Mouse (Mus musculus): ENCODE data around the gene Pcdh7. TPM values are rescaled to one million over a fixed set of nuclear protein-coding genes. Genes with fewer than 3 reads are reported as not detected.

Pcdh7 gene
- polyA plus RNA-seq, 1 experiment from 2014 or later = 28.1 TPM

DNA sequence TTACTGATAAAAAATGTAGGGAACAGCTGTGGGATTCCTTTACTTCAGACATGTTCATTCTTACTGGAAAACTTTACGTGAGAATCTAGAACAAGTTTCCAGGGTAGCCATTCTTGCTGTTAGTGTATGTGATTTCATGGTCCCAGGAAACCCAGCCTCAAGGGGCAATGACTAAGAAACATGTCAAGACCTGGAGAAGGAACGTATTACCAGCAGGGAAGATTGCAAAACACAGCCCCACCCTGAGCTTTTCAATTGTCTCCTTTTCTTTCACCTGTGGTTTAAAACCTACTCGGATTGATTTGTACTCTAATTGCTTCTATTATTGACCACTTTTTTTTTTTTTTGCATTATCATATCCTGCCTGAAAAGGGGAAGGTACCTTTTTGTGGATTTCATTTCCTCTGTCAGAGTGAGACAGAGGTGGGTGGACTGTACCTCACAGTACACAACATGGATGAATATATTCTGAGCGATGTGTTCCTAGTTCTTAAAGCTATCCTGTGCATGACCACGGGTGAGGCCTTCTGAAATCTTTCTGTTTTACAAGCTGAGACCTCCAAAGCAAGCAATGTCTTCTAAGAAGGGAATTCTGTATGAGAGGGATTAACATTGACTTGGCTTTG lies 98.3 kb downstream of the Pcdh7 start:
- Histone ChIP-seq H3K36me3 (replicated peaks) (no peaks in the 10 kb centered on the region), H3K27me3 (replicated peaks) (no peaks in the 10 kb centered on the region), H3K27ac (no peak overlapping the region), H3K9ac (no peak overlapping the region), H3K4me1 (0 out of 2 replicates have a peak, but pooled peaks cover 4% of the 10 kb centered on the region), H3K9me3 (no peaks in the 10 kb centered on the region), H3K4me2 (no peak overlapping the region), H3K4me3 (no peak overlapping the region)
- WGBS = 75% methylated on average over 5 of the region's 5 CpGs
- no peak for ATAC-seq (replicated peaks)

DNA sequence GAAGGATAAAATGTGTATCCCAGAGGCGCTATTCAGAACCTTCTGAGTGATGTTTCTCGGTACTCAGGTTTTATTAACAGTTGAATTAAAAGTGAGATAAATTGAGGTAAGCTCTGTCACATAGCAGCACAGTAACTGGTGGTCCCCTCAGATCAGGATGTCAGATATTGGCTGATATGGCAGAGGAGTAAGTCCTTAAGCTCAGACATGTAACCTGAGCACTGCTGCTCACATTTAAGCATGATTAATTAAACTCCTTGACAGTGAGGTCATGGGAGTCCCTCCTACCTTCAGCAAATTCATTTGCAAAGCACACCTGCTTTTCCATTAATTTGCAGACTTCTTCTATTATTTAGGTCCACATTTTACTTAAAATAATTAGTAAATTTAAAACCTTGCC lies 102.0 kb downstream of the Pcdh7 start:
- H3K4me1 ChIP-seq = 0 out of 2 replicates have a peak, but pooled peaks cover 4% of the 10 kb centered on the region
- 89% methylated on average over 2 of the region's 2 CpGs for WGBS
- no peak overlapping the region for H3K4me3 ChIP-seq
- H3K4me2 ChIP-seq = no peak overlapping the region
- no peaks in the 10 kb centered on the region for H3K36me3 ChIP-seq (replicated peaks)
- H3K27ac ChIP-seq = no peak overlapping the region
- ATAC-seq (replicated peaks) = no peak
- H3K9ac ChIP-seq = no peak overlapping the region
- H3K9me3 ChIP-seq = no peaks in the 10 kb centered on the region
- H3K27me3 ChIP-seq (replicated peaks) = no peaks in the 10 kb centered on the region

DNA sequence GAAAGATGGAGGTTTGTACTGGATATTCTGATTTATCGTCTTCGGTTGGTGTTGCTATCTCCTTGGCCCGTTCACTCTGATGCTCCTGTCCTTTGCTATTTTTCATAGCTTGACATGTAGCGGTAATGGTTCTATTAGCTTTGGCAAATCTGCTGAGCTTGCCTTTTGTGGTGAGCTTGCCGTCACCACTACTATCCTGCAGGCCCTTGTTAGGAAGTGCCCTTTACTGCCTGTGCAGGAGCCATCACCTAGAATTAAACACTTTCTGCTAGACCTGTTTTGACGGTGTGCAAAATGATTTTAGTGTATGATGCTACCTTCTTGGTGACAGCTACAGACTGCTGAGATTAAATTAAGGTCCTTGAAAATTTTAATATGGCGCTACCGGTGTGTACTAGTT lies 103.3 kb downstream of the Pcdh7 start:
- ATAC-seq (replicated peaks) = no peak
- H3K4me1 ChIP-seq = 0 out of 2 replicates have a peak, but pooled peaks cover 4% of the 10 kb centered on the region

DNA sequence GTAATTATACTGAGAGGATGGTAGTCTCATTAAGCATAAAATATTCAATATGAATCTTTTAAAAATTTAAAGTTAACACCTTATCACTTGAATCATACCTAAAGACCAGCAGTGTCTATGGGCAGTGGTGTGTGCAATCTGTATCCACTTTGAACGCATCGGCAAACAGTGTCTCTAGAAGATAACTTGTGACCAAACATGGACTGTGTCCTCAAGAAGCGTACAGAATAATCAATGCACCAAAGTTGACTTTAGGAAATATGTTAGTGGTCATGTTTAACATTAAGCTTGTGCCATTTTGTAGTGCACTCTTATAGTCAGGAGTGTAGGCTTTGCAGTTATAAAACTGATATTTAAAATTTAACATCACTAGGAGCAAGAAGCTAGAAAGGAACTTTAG lies 110.7 kb downstream of the Pcdh7 start:
- no peak overlapping the region for H3K27ac ChIP-seq
- no peaks in the 10 kb centered on the region for H3K4me1 ChIP-seq
- no peak overlapping the region for H3K4me2 ChIP-seq
- H3K9ac ChIP-seq = no peak overlapping the region
- 96% methylated on average over 3 of the region's 3 CpGs for WGBS
- H3K4me3 ChIP-seq = no peak overlapping the region
- no peaks in the 10 kb centered on the region for H3K36me3 ChIP-seq (replicated peaks)
- H3K9me3 ChIP-seq = no peaks in the 10 kb centered on the region
- ATAC-seq (replicated peaks) = no peak
- H3K27me3 ChIP-seq (replicated peaks) = no peaks in the 10 kb centered on the region

More for the DNA sequence above, 103.3 kb downstream of the Pcdh7 start:
- H3K4me2 ChIP-seq = no peak overlapping the region
- no peaks in the 10 kb centered on the region for H3K9me3 ChIP-seq
- H3K27me3 ChIP-seq (replicated peaks) = no peaks in the 10 kb centered on the region
- 82% methylated on average over 8 of the region's 8 CpGs for WGBS
- H3K27ac ChIP-seq = no peak overlapping the region
- H3K9ac ChIP-seq = no peak overlapping the region
- H3K36me3 ChIP-seq (replicated peaks) = no peaks in the 10 kb centered on the region
- no peak overlapping the region for H3K4me3 ChIP-seq

DNA sequence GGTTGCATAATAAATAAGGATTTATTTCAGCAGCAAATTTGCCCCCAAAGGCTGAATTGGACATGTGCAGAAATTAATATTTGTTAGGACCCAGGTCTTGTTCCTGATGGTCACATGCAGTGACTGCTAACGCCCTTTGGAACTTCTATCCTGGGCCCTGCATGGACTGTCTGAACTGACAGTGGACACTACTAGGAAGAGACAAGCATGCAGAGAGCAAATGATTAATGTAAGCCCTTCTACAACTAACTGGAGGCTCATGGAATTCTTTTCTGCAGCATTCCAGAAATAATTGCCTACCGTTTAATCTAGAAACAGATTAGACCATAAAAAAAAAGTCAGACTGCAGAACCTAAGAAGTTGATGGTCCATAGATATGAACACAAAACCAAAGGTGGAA lies 119.4 kb downstream of the Pcdh7 start:
- no peaks in the 10 kb centered on the region for H3K27me3 ChIP-seq (replicated peaks)
- H3K36me3 ChIP-seq (replicated peaks) = no peaks in the 10 kb centered on the region
- H3K4me3 ChIP-seq = no peak overlapping the region
- H3K4me1 ChIP-seq = no peaks in the 10 kb centered on the region
- H3K4me2 ChIP-seq = no peak overlapping the region
- H3K9me3 ChIP-seq = no peaks in the 10 kb centered on the region
- H3K9ac ChIP-seq = no peak overlapping the region
- H3K27ac ChIP-seq = no peak overlapping the region
- ATAC-seq (replicated peaks) = no peak
- WGBS = 55% methylated on average over 2 of the region's 2 CpGs

DNA sequence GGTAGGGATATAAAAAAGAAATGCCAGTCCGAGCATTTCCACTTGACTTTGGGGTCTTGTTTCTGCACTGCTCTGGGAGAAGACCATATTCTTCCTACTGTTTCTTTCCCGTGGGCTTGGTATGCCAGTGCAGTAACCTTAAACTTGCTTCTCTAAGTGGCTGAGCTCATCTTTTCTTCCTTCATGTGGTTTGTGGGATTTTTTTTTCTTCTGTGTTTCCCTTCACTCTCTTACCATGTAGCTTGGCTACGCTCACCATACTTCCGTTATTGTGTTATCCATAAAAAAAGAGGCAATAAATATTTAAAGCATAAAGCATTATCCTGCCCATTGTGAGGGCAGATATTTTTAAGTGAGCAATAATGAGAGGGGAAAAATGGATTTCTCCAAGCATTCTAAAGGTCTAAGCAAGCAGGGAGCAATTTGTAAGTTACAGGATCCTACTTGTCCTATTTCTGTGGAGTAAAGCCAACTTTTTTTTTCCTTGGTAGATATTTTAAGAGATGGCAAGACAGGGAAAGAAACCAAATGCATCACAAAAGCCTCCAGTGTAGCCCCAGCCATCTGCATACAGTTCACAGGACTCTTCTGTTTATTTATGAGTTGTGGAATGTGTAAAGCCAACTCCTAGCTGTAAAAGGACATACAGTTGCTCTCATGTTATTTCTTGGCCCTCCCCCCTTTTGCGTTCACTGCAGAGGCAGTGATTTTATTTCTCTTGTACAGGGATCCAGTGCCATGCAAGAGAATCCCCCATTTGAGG lies 123.8 kb downstream of the Pcdh7 start:
- H3K27ac ChIP-seq = no peak overlapping the region
- no peaks in the 10 kb centered on the region for H3K9me3 ChIP-seq
- no peaks in the 10 kb centered on the region for H3K4me1 ChIP-seq
- no peaks in the 10 kb centered on the region for H3K36me3 ChIP-seq (replicated peaks)
- H3K4me2 ChIP-seq = no peak overlapping the region
- ATAC-seq (replicated peaks) = no peak
- 85% methylated on average over 5 of the region's 5 CpGs for WGBS
- no peak overlapping the region for H3K4me3 ChIP-seq
- H3K9ac ChIP-seq = no peak overlapping the region
- no peaks in the 10 kb centered on the region for H3K27me3 ChIP-seq (replicated peaks)

DNA sequence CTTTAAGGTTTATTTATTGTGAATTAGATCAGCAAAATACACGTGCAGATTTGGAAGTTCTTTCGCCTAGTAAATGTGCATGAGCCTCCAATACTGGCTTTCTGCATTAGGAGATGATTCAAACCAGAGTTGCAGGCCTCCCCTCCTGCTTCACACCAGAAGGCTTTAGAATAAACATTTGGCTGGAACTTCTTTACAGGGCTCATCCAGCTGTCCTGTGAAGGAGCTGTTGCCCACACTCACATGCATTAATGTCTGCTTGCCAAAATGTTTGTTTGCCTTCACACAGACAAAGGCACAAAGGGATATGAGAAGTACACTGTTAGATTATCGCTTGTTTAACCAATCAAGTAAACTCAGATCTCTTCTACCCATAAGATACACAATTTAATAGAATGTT lies 129.7 kb downstream of the Pcdh7 start:
- Histone ChIP-seq H3K27me3 (replicated peaks) (no peaks in the 10 kb centered on the region), H3K4me2 (no peak overlapping the region), H3K36me3 (replicated peaks) (no peaks in the 10 kb centered on the region), H3K27ac (no peak overlapping the region), H3K9me3 (no peaks in the 10 kb centered on the region), H3K4me1 (no peaks in the 10 kb centered on the region), H3K4me3 (no peak overlapping the region), H3K9ac (no peak overlapping the region)
- WGBS = 82% methylated on average over 3 of the region's 3 CpGs
- no peak for ATAC-seq (replicated peaks)

DNA sequence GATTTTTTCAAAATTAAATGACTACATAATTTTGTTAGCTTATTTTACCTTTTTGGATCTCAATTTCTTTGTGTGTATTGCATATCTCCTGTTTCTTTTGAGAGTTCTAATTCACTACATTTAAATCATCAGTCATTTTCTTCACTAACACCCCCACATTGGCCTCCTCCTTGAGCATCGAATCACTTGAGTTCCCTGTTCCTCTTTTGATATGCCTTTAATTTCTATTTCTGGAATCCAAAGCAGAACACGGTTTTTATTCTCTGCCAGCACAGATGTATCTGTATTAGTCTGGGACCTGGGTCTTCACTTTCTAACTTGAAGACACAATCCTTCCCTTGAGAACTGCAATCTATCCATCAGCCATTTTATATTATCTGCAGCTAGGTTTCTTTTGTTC lies 132.3 kb downstream of the Pcdh7 start:
- Histone ChIP-seq H3K4me3 (no peak overlapping the region), H3K27me3 (replicated peaks) (no peaks in the 10 kb centered on the region), H3K4me2 (no peak overlapping the region), H3K9me3 (no peaks in the 10 kb centered on the region), H3K36me3 (replicated peaks) (no peaks in the 10 kb centered on the region), H3K9ac (no peak overlapping the region), H3K4me1 (no peaks in the 10 kb centered on the region), H3K27ac (no peak overlapping the region)
- 84% methylated on average over 2 of the region's 2 CpGs for WGBS
- no peak for ATAC-seq (replicated peaks)

DNA sequence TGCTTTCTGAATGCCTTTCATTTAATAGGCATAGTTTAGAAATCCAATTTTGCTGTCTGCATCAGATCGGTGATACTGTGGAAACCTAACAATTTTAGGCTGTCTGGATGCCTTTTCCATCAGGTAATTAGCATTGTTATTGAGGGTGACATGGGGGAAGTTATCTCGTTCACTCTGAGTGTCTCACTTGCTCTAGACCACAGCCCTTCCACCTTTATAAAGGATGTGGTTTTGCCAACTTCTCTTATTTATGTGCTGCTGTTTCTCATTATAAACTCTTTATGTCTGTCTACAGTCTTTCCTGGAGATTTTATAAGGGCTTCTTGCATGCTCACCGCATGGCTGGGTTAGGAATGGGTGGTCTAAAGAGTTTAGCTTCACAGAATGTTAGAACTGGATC lies 139.5 kb downstream of the Pcdh7 start:
- Histone ChIP-seq H3K27ac (no peak overlapping the region), H3K4me3 (no peak overlapping the region), H3K9ac (no peak overlapping the region), H3K27me3 (replicated peaks) (no peaks in the 10 kb centered on the region), H3K4me2 (no peak overlapping the region), H3K4me1 (no peaks in the 10 kb centered on the region), H3K9me3 (no peaks in the 10 kb centered on the region), H3K36me3 (replicated peaks) (no peaks in the 10 kb centered on the region)
- WGBS = 72% methylated on average over 3 of the region's 3 CpGs
- no peak for ATAC-seq (replicated peaks)

DNA sequence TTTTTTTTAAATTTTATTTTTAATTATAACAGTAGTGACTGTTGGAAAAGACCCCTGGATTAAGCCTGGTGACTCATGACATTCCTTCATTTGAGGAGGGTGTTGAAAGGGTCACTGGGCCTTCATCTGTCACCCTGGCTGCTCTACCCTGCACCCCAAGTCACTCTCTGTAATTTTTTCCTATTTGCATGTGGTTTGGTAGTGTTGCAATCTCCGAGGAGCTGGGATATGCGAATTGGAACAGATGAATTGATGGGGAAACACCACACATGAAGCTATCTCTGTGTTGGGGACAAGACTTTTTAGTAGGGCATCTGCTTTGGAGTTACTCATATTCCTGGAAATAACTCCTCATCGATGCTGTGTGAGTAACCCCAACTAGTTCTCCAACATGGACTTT lies 146.5 kb downstream of the Pcdh7 start:
- Histone ChIP-seq H3K4me3 (no peak overlapping the region), H3K4me2 (no peak overlapping the region), H3K9ac (no peak overlapping the region), H3K27ac (no peak overlapping the region), H3K9me3 (no peaks in the 10 kb centered on the region), H3K36me3 (replicated peaks) (no peaks in the 10 kb centered on the region), H3K27me3 (replicated peaks) (no peaks in the 10 kb centered on the region), H3K4me1 (peaks cover 7% of the 10 kb centered on the region)
- ATAC-seq (replicated peaks) = no peak
- whole genome bisulfite sequencing = 90% methylated on average over 3 of the region's 3 CpGs

DNA sequence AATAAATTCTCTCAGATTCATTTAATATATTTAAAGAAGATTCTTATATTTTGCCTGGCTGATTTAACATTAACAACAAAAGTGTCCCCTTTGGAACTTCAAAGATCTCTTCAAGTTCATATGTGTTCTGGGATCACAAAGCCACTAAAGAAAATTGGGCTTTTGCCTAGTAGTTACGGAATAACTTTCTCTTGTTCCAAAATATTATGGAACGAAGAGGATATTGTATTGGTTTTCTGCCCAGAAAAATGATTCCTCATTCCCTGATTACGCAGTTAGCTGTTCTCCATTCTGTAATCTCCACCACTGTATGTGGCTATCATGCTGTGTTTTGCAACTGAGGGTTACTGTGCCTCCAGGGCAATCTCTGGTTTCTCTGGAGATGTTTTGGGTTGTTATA lies 147.5 kb downstream of the Pcdh7 start:
- Histone ChIP-seq H3K36me3 (replicated peaks) (no peaks in the 10 kb centered on the region), H3K27me3 (replicated peaks) (no peaks in the 10 kb centered on the region), H3K9ac (no peak overlapping the region), H3K4me1 (peaks cover 7% of the 10 kb centered on the region), H3K27ac (no peak overlapping the region; the same call in 1 of the 2 replicates), H3K4me2 (no peak overlapping the region), H3K4me3 (no peak overlapping the region), H3K9me3 (no peaks in the 10 kb centered on the region)
- WGBS = 84% methylated on average over 3 of the region's 3 CpGs
- ATAC-seq (replicated peaks) = no peak

DNA sequence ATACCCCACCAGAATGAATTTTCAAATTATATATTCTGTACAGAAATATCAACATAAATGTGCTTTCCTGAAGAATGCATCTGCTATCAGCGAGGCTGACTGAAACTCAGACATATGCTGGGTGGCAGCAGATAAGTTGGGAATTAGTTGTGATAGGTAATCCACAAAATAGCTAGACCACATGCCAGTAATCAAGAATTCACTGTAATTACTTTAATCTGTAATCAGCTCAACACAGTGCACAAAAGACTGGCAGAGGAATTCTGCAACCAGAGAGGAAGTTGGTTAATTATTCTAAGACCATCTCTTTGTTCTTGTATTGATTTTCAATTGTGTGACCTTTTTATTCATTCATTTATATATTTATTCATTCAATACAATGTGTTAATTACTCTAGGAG lies 148.3 kb downstream of the Pcdh7 start:
- H3K36me3 ChIP-seq (replicated peaks) = no peaks in the 10 kb centered on the region
- no peaks in the 10 kb centered on the region for H3K9me3 ChIP-seq
- no peak overlapping the region for H3K4me2 ChIP-seq
- H3K27ac ChIP-seq = no peak overlapping the region
- WGBS = 67% methylated on average over 1 of the region's 1 CpGs
- no peaks in the 10 kb centered on the region for H3K27me3 ChIP-seq (replicated peaks)
- no peak for ATAC-seq (replicated peaks)
- peaks cover 7% of the 10 kb centered on the region for H3K4me1 ChIP-seq
- H3K4me3 ChIP-seq = no peak overlapping the region
- no peak overlapping the region for H3K9ac ChIP-seq

DNA sequence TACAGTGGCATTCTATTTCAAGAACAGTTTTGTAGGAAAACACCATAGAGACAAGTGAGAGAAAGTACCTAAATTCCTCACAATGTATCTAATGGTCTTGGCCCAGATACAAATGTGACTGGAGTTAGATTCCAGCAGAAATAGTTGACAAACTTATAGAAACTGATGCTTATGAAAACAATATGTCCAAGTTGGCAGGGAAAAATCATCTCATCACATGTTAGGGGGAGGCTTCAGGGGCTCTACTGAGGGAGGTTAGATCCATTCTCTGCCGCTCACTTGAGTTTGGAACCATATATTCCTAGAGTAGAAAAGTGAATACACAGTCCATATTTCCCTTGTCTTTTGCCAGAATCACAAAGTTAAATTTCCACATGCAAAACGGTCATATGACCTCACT lies 150.1 kb downstream of the Pcdh7 start:
- ATAC-seq (replicated peaks) = no peak
- Histone ChIP-seq H3K36me3 (replicated peaks) (no peaks in the 10 kb centered on the region), H3K27ac (no peak overlapping the region), H3K27me3 (replicated peaks) (no peaks in the 10 kb centered on the region), H3K9ac (no peak overlapping the region), H3K4me1 (peaks cover 7% of the 10 kb centered on the region), H3K4me2 (no peak overlapping the region), H3K4me3 (no peak overlapping the region), H3K9me3 (no peaks in the 10 kb centered on the region)
- WGBS = 83% methylated on average over 2 of the region's 2 CpGs
